Mouse (Mus musculus) liver, embryonic 14.5 days (tissue): ENCODE results near the gene Ptcra.

Experiments used
- CTCF ChIP-seq: IDR thresholded peaks from 2 replicates; pipeline ENCODE4 v1.5.1; 2016; ENCODE audit warnings: antibody characterized with exemption, low read depth, control low read depth
- EP300 ChIP-seq: IDR thresholded peaks from 2 replicates; pipeline ENCODE4 v1.6.1; 2016; ENCODE audit warnings: antibody characterized with exemption, low read depth

DNA sequence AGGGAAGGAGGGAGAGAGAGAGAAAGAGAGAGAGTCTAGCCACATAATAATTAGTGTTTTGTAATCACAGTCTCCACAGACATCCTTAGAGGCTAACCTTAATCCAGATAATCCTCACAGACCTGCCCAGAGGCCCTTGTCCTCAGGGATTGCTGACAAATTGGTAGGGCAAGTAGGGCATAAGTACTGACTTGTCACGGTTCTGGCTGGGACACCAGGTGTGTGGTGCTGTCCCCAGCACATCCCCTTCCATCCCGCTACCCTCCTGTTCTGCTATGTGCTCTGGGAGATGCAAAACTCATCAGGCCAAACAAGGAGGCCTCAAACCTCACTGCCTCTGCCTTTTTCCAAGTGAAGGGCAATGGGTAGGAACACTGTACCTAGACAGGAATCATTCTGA is 18.0 kb downstream of the Ptcra start:
- TF ChIP-seq CTCF (no peak), EP300 (no peak)
